Mouse (Mus musculus) erythroblast, embryonic 14.5 days (primary cell): Measurements from ENCODE around the gene Ffar1. TPM values are rescaled to one million over a fixed set of nuclear protein-coding genes. Genes with fewer than 3 reads are reported as not detected.

Source experiments
- H3K27me3 ChIP-seq: 2 replicates; pipeline ENCODE4 v1.6.1; 2012; ENCODE audit warnings: inconsistent platforms; ENCODE audit not compliant: control insufficient read depth
- H3K36me3 ChIP-seq: 2 replicates; pipeline ENCODE4 v1.6.1; 2012; ENCODE audit warnings: mild to moderate bottlenecking, inconsistent platforms; ENCODE audit not compliant: control insufficient read depth
- H3K4me1 ChIP-seq: 2 replicates; pipeline ENCODE4 v1.6.1; 2012; ENCODE audit warnings: inconsistent platforms; ENCODE audit not compliant: control insufficient read depth
- H3K4me3 ChIP-seq: replicated peaks from 2 replicates; pipeline ENCODE3; 2012; ENCODE audit warnings: moderate library complexity, mild to moderate bottlenecking, inconsistent platforms
- H3K9me3 ChIP-seq: 2 replicates; pipeline ENCODE4 v1.6.1; 2012; ENCODE audit warnings: low read length, inconsistent platforms, mixed read lengths; ENCODE audit not compliant: control insufficient read depth
- GATA1 ChIP-seq: IDR thresholded peaks from 2 replicates; pipeline ENCODE4 v1.6.1; 2012; ENCODE audit warnings: low read length, inconsistent platforms, mixed read lengths
- TAL1 ChIP-seq: IDR thresholded peaks from 3 replicates; pipeline ENCODE4 v1.6.1; 2012; ENCODE audit warnings: low read length, inconsistent platforms, mixed read lengths
- polyA plus RNA-seq: library from polyadenylated mRNA; stranded (reverse); fragments of >175 nt; gene quantifications from 2 replicates; pipeline ENCODE4 v1.2.3, GENCODE M21; 2012

Gene Ffar1
- polyA plus RNA-seq, 1 experiment, result not detected

- no peaks in the 10 kb centered on the region for H3K9me3 ChIP-seq
- no peak for TF ChIP-seq GATA1
- TF ChIP-seq TAL1, result no peak
- no peak overlapping the region for H3K4me3 ChIP-seq
- no peaks in the 10 kb centered on the region for H3K36me3 ChIP-seq
- H3K27me3 ChIP-seq, result no peaks in the 10 kb centered on the region
- H3K4me1 ChIP-seq, result no peaks in the 10 kb centered on the region; the same call in 1 of the 2 replicates
These were observed 40.4 kb downstream of the Ffar1 start for GRCm38 (mm10) chr7:30820854-30821445.

DNA sequence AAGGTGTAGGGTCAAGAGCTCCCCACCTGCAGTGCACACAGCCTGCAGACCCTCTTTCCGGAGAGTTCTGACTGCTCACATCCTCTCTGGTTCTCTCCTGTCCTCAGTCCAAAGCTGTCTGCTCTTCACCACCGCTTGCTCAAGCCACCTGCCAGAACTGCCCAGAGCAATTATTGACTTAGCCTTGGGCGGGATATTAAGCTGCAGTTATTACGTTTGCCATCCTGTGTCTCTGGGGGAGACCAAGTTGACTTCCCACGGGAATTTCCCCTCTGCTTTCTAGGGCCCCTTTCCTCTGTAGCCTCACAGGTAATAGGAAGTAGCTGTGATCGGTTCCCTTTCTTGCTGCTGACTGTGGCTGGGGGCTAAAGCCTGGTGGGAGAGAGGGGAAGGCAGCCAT, 41.2 kb downstream of the Ffar1 start:
- Histone ChIP-seq H3K4me1 (no peaks in the 10 kb centered on the region; the same call in 1 of the 2 replicates), H3K4me3 (no peak overlapping the region), H3K36me3 (no peaks in the 10 kb centered on the region), H3K9me3 (no peaks in the 10 kb centered on the region), H3K27me3 (no peaks in the 10 kb centered on the region)
- no peak for TF ChIP-seq TAL1

- TF ChIP-seq GATA1 (no peak), TAL1 (no peak)
- Histone ChIP-seq H3K4me3 (no peak overlapping the region), H3K9me3 (no peaks in the 10 kb centered on the region), H3K27me3 (no peaks in the 10 kb centered on the region), H3K36me3 (no peaks in the 10 kb centered on the region), H3K4me1 (no peaks in the 10 kb centered on the region; the same call in 1 of the 2 replicates)
These were observed 49.0 kb downstream of the Ffar1 start for GRCm38 (mm10) chr7:30812291-30812807.

DNA sequence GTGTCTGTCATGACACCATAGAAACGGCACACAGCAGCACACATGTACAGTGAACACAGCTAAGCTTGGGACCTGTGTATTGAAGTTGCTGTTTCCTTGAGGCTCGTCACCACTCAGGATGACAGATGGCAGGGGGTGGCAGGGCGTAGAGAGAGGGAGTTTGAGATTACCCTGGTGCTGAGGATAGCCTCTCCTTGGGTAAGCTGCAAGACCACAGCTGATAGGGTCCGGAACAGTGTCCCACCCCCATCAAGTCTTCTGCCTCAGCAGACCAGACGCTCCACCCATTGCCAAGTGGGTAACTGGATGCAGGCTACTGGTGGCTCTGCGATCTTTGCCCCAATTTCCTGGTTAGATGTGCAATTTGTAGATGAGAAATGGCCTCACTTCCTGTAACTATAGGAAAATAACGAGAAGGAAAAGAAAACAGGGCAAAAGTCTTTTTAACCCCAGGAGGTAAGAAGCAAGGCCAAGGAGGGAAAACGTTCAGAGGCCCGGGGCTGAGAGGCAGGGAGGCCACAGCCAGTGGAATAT, 49.5 kb downstream of the Ffar1 start:
- H3K4me1 ChIP-seq, result no peaks in the 10 kb centered on the region; the same call in 1 of the 2 replicates
- no peaks in the 10 kb centered on the region for H3K36me3 ChIP-seq
- TF ChIP-seq TAL1, result no peak
- no peak for TF ChIP-seq GATA1
- no peaks in the 10 kb centered on the region for H3K9me3 ChIP-seq
- no peaks in the 10 kb centered on the region for H3K27me3 ChIP-seq
- H3K4me3 ChIP-seq, result no peak overlapping the region

- no peak overlapping the region for H3K4me3 ChIP-seq
- no peaks in the 10 kb centered on the region for H3K9me3 ChIP-seq
- TF ChIP-seq GATA1 (no peak), TAL1 (no peak)
- H3K4me1 ChIP-seq, result no peaks in the 10 kb centered on the region; the same call in 1 of the 2 replicates
- H3K36me3 ChIP-seq, result no peaks in the 10 kb centered on the region
- no peaks in the 10 kb centered on the region for H3K27me3 ChIP-seq
These were observed 51.0 kb downstream of the Ffar1 start for GRCm38 (mm10) chr7:30810319-30810718.

Other genes starting within 250 kb of the Ffar1 start
- 0.10 and 0.14 TPM in 2 replicates for gene Upk1a, start 248.7 kb downstream of the Ffar1 start, polyA plus RNA-seq
- 15.7 and 23.9 TPM in 2 replicates for gene Cox6b1, start 235.4 kb downstream of the Ffar1 start, polyA plus RNA-seq
- not detected in 2 replicates for gene Etv2, start 225.7 kb downstream of the Ffar1 start, polyA plus RNA-seq
- gene Rbm42, start 211.2 kb downstream of the Ffar1 start, polyA plus RNA-seq, result 22.7 and 23.2 TPM in 2 replicates
- gene Haus5, start 196.6 kb downstream of the Ffar1 start, polyA plus RNA-seq, result 2.9 and 5.4 TPM in 2 replicates
- not detected in 2 replicates for gene Pmis2, start 190.0 kb downstream of the Ffar1 start, polyA plus RNA-seq
- not detected in 2 replicates for gene 2200002J24Rik, start 162.6 kb downstream of the Ffar1 start, polyA plus RNA-seq
- gene Atp4a, start 149.4 kb downstream of the Ffar1 start, polyA plus RNA-seq, result not detected in 2 replicates
- gene Tmem147, start 132.0 kb downstream of the Ffar1 start, polyA plus RNA-seq, result 1.3 and 1.6 TPM in 2 replicates
- gene Gapdhs, start 117.9 kb downstream of the Ffar1 start, polyA plus RNA-seq, result not detected in 2 replicates
- gene Sbsn, start 110.1 kb downstream of the Ffar1 start, polyA plus RNA-seq, result 0.15 TPM in 1 of 2 replicates, not detected in the other
- not detected in 2 replicates for gene Dmkn, start 97.8 kb downstream of the Ffar1 start, polyA plus RNA-seq
- gene Krtdap, start 73.7 kb downstream of the Ffar1 start, polyA plus RNA-seq, result not detected in 2 replicates
- gene Ffar2, start 37.8 kb downstream of the Ffar1 start, polyA plus RNA-seq, result 0.08 TPM in 1 of 2 replicates, not detected in the other
- gene Ffar3, start 5.4 kb downstream of the Ffar1 start, polyA plus RNA-seq, result 0.02 TPM in 1 of 2 replicates, not detected in the other
- not detected in 2 replicates for gene Cd22, start 18.8 kb upstream of the Ffar1 start, polyA plus RNA-seq
- gene Mag, start 53.3 kb upstream of the Ffar1 start, polyA plus RNA-seq, result 0.03 TPM in 1 of 2 replicates, not detected in the other
- gene Hamp2, start 63.1 kb upstream of the Ffar1 start, polyA plus RNA-seq, result not detected in 2 replicates
- not detected in 2 replicates for gene Hamp, start 82.5 kb upstream of the Ffar1 start, polyA plus RNA-seq
- gene Usf2, start 95.2 kb upstream of the Ffar1 start, polyA plus RNA-seq, result 30.7 and 40.4 TPM in 2 replicates
- gene Lsr, start 111.9 kb upstream of the Ffar1 start, polyA plus RNA-seq, result 0.06 TPM in 1 of 2 replicates, not detected in the other
- gene Fam187b, start 112.2 kb upstream of the Ffar1 start, polyA plus RNA-seq, result not detected in 2 replicates
- 1.2 and 1.7 TPM in 2 replicates for gene Fxyd5, start 180.9 kb upstream of the Ffar1 start, polyA plus RNA-seq
- gene Fxyd7, start 189.9 kb upstream of the Ffar1 start, polyA plus RNA-seq, result not detected in 2 replicates
- 0.28 and 1.7 TPM in 2 replicates for gene Fxyd1, start 195.6 kb upstream of the Ffar1 start, polyA plus RNA-seq
- 0.03 TPM in 1 of 2 replicates, not detected in the other for gene Lgi4, start 197.8 kb upstream of the Ffar1 start, polyA plus RNA-seq
- gene Fxyd3, start 215.1 kb upstream of the Ffar1 start, polyA plus RNA-seq, result not detected in 2 replicates